Mouse (Mus musculus): ENCODE data around the gene Ltbr.

- TF ChIP-seq CTCF (IDR thresholded peaks at IDR 0.05; ENCODE audit: control insufficient read depth, insufficient read depth, low read length), result no peak
- TF ChIP-seq POLR2A (IDR thresholded peaks at IDR 0.05; ENCODE audit: borderline replicate concordance, control insufficient read depth, low read depth, low read length), result no peak
These were observed 19.6 kb downstream of the Ltbr start for GRCm38 (mm10) chr6:125294049-125294448.

Data from bone marrow, adult 2 months (tissue).